Mouse (Mus musculus) intestine, embryonic 14.5 days (tissue): ENCODE measurements around the gene Pth2. TPM values are rescaled to one million over a fixed set of nuclear protein-coding genes. Genes with fewer than 3 reads are reported as not detected.
A peak's percentile ranks its signal among the peaks of the same experiment; 100 is the strongest.

Experiments
- ATAC-seq: fragments of 200-750 bp; cut with Nextera tagmentation; replicated peaks from 2 replicates; pipeline ENCODE4 v1.8.0; 2017; ENCODE audit warnings: low read depth, moderate number of reproducible peaks, moderate TSS enrichment, moderate library complexity; ENCODE audit not compliant: low FRiP score, low TSS enrichment
- DNase-seq: peaks from one replicate; pipeline ENCODE4 v3.0.0-alpha.2; 2018; ENCODE audit warnings: low spot score
- H3K27ac ChIP-seq: fragments of 300-500 bp; sonication (generic); 2 replicates; pipeline ENCODE4 v1.5.1; 2014; ENCODE audit warnings: low read depth, mild to moderate bottlenecking, control low read depth
- H3K27me3 ChIP-seq: fragments of 300-500 bp; sonication (generic); replicated peaks from 2 replicates; pipeline ENCODE4 v1.6.1; 2014; ENCODE audit warnings: low read length, control low read depth; ENCODE audit not compliant: control insufficient read depth, insufficient read depth
- H3K36me3 ChIP-seq: fragments of 300-500 bp; sonication (generic); 2 replicates; pipeline ENCODE4 v1.6.1; 2014; ENCODE audit warnings: low read length, control low read depth; ENCODE audit not compliant: control insufficient read depth, insufficient read depth
- H3K4me1 ChIP-seq: fragments of 300-500 bp; sonication (generic); replicated peaks from 2 replicates; pipeline ENCODE4 v1.6.1; 2014; ENCODE audit warnings: low read length, control low read depth, mixed read lengths; ENCODE audit not compliant: control insufficient read depth, insufficient read depth
- H3K4me2 ChIP-seq: fragments of 300-500 bp; sonication (generic); 2 replicates; pipeline ENCODE4 v1.6.1; 2014; ENCODE audit warnings: low read length
- H3K4me3 ChIP-seq: fragments of 300-500 bp; sonication (generic); 2 replicates; pipeline ENCODE4 v1.5.1; 2014; ENCODE audit warnings: low read depth, low read length, control low read depth, mixed read lengths
- H3K9ac ChIP-seq: fragments of 300-500 bp; sonication (generic); 2 replicates; pipeline ENCODE4 v1.6.1; 2014; ENCODE audit warnings: mild to moderate bottlenecking, low read length
- H3K9me3 ChIP-seq: fragments of 300-500 bp; sonication (generic); 2 replicates; pipeline ENCODE4 v1.6.1; 2016; ENCODE audit warnings: low read length, control low read depth; ENCODE audit not compliant: control insufficient read depth
- WGBS: fragments of 180-500 bp; shearing (Covaris S2); extraction: QIAGEN DNeasy Blood & Tissue Kit; methylation state at CpG from one replicate; pipeline ENCODE4 v1.1.7; 2014; 5-methylcytosine and 5-hydroxymethylcytosine counted together
- polyA plus RNA-seq: library from polyadenylated mRNA; unstranded; fragments of >200 nt; fragmentation: Nextera tagmentation; extraction: Ambion mirVana; gene quantifications from 2 replicates; pipeline ENCODE4 v1.2.1, GENCODE M21; 2014

Gene Pth2
- polyA plus RNA-seq, result not detected in 2 replicates

- Histone ChIP-seq H3K27ac (no peak within 1 kb of the TSS), H3K36me3 (no peaks in the 10 kb centered on the region), H3K4me3 (no peak within 1 kb of the TSS), H3K9ac (no peak within 1 kb of the TSS), H3K9me3 (no peaks in the 10 kb centered on the region), H3K27me3 (peaks cover 100% of the 10 kb centered on the region), H3K4me2 (peak within 1 kb of the TSS; percentile 56; the same call in 1 of the 2 replicates), H3K4me1 (peaks cover 9% of the 10 kb centered on the region)
- ATAC-seq (no peak), DNase-seq (no peak)
- 26% methylated on average over 20 of the region's 20 CpGs for WGBS
These were observed at the start of gene Pth2 for GRCm38 (mm10) chr7:45180896-45181477. Pth2 (plus strand) TSS chr7:45180995.

DNA sequence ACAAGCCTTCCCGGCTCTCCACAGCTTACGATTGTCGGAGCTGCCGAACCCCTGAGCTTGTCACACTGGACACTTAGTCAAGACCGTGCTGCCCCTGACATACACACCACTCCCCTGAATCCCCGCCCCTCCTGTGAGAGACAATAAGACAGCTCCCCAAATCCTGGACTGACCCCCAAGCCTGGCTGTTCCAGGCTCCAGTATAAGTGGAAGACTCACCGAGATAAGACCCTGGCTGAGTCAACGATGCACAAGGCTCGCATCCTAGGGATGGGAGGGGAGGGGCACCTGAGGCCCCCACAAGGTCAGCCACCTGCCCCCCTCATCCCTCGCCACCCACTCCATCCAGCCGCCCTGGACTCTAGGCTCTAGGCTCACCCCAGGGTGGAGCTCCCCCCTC is 48.9 kb upstream of the Pth2 start:
- H3K36me3 ChIP-seq, result peaks cover 10% of the 10 kb centered on the region
- H3K9ac ChIP-seq, result no peak overlapping the region
- H3K27me3 ChIP-seq, result no peaks in the 10 kb centered on the region
- H3K4me2 ChIP-seq, result no peak overlapping the region
- peaks cover 14% of the 10 kb centered on the region for H3K4me1 ChIP-seq
- H3K4me3 ChIP-seq, result no peak overlapping the region
- no peak for DNase-seq
- H3K27ac ChIP-seq, result no peak overlapping the region
- no peaks in the 10 kb centered on the region for H3K9me3 ChIP-seq
- no peak for ATAC-seq
- WGBS, result 72% methylated on average over 11 of the region's 11 CpGs

- DNase-seq (no peak), ATAC-seq (no peak)
- Histone ChIP-seq H3K4me2 (no peak overlapping the region), H3K4me3 (no peak overlapping the region), H3K27me3 (no peaks in the 10 kb centered on the region), H3K4me1 (peaks cover 8% of the 10 kb centered on the region), H3K9me3 (no peaks in the 10 kb centered on the region), H3K27ac (no peak overlapping the region), H3K36me3 (no peaks in the 10 kb centered on the region), H3K9ac (no peak overlapping the region)
- WGBS, result 73% methylated on average over 8 of the region's 8 CpGs
These were observed 47.2 kb upstream of the Pth2 start for GRCm38 (mm10) chr7:45133446-45134159.

GRCm38 (mm10) chr7:45134544-45135026 is 46.2 kb upstream of the Pth2 start:
- no peaks in the 10 kb centered on the region for H3K9me3 ChIP-seq
- DNase-seq (no peak), ATAC-seq (peak; percentile 24; the same call in 1 of the 2 replicates)
- peaks cover 5% of the 10 kb centered on the region for H3K4me1 ChIP-seq
- H3K4me3 ChIP-seq, result no peak overlapping the region
- no peaks in the 10 kb centered on the region for H3K36me3 ChIP-seq
- WGBS, result 14% methylated on average over 12 of the region's 12 CpGs
- H3K4me2 ChIP-seq, result no peak overlapping the region
- H3K27me3 ChIP-seq, result no peaks in the 10 kb centered on the region
- H3K9ac ChIP-seq, result no peak overlapping the region
- H3K27ac ChIP-seq, result no peak overlapping the region

- peak overlapping the region; percentile 52 for H3K9ac ChIP-seq
- H3K9me3 ChIP-seq, result no peaks in the 10 kb centered on the region
- no peak for DNase-seq
- H3K4me2 ChIP-seq, result peak overlapping the region; percentile 68
- 73% methylated on average over 3 of the region's 3 CpGs for WGBS
- peak overlapping the region; percentile 57; the same call in 1 of the 2 replicates for H3K4me3 ChIP-seq
- H3K36me3 ChIP-seq, result no peaks in the 10 kb centered on the region
- no peak for ATAC-seq
- H3K27ac ChIP-seq, result no peak overlapping the region
- no peaks in the 10 kb centered on the region for H3K27me3 ChIP-seq
- no peaks in the 10 kb centered on the region for H3K4me1 ChIP-seq
These were observed 45.4 kb upstream of the Pth2 start for GRCm38 (mm10) chr7:45135370-45135769.

GRCm38 (mm10) chr7:45135993-45136567 is 44.7 kb upstream of the Pth2 start, which contains the start of the genes Gm45713 and Flt3l:
Gm45713 (minus strand) TSS chr7:45136231.
Flt3l (minus strand) TSS chr7:45136432.
- DNase-seq, result peak; percentile 95
- H3K4me3 ChIP-seq, result peak within 1 kb of the TSS; percentile 57
- WGBS, result 3% methylated on average over 29 of the region's 29 CpGs
- peak; percentile 84 for ATAC-seq
- H3K36me3 ChIP-seq, result no peaks in the 10 kb centered on the region; the same call in 1 of the 2 replicates
- H3K9ac ChIP-seq, result peak within 1 kb of the TSS; percentile 52
- no peaks in the 10 kb centered on the region for H3K9me3 ChIP-seq
- H3K4me1 ChIP-seq, result no peaks in the 10 kb centered on the region
- no peak within 1 kb of the TSS for H3K27ac ChIP-seq
- no peaks in the 10 kb centered on the region for H3K27me3 ChIP-seq
- H3K4me2 ChIP-seq, result peak within 1 kb of the TSS; percentile 68

- Histone ChIP-seq H3K36me3 (peaks cover 10% of the 10 kb centered on the region), H3K4me1 (no peaks in the 10 kb centered on the region), H3K27me3 (no peaks in the 10 kb centered on the region), H3K9me3 (no peaks in the 10 kb centered on the region), H3K4me3 (no peak overlapping the region), H3K27ac (no peak overlapping the region), H3K9ac (no peak overlapping the region), H3K4me2 (no peak overlapping the region)
- ATAC-seq, result no peak
- DNase-seq, result no peak
- 72% methylated on average over 12 of the region's 12 CpGs for WGBS
These were observed 43.4 kb upstream of the Pth2 start for GRCm38 (mm10) chr7:45137171-45138006.

DNA sequence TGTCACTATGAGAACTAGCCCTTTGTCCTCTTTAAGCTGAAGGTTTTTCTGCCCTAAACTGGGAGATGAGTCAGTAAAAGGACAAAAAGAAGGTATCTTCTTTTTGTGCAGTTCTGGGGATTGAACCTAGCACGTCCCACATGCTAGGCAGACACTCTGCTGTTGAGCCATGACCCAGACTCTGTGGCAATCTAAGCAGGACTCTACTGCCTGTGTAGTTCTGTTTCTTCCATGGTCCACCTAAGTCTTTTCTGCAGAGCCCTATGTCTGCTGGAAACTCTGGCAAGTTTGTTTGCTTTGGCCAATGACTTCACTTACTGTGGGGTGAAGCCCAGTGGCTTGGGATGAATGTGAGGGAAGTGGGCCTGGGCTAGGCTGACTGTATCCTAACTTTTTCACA is 42.4 kb upstream of the Pth2 start:
- Histone ChIP-seq H3K27me3 (no peaks in the 10 kb centered on the region), H3K27ac (no peak overlapping the region), H3K4me2 (no peak overlapping the region), H3K4me3 (no peak overlapping the region), H3K9ac (no peak overlapping the region), H3K9me3 (no peaks in the 10 kb centered on the region), H3K36me3 (peaks cover 13% of the 10 kb centered on the region), H3K4me1 (no peaks in the 10 kb centered on the region)
- ATAC-seq (no peak), DNase-seq (no peak)
- WGBS, result 84% methylated on average over 1 of the region's 1 CpGs
